Mouse (Mus musculus) heart, embryonic 14.5 days (tissue): ENCODE measurements around the gene Ccl17. TPM values are rescaled to one million over a fixed set of nuclear protein-coding genes. Genes with fewer than 3 reads are reported as not detected.

Source experiments
- ATAC-seq: fragments of 200-750 bp; cut with Nextera tagmentation; 2 replicates; pipeline ENCODE4 v1.8.0; 2017; ENCODE audit warnings: low read depth, moderate TSS enrichment; ENCODE audit not compliant: insufficient number of reproducible peaks, insufficient read depth, low FRiP score
- H3K27ac ChIP-seq, 2 experiments: fragments of 200-500 bp in 1 of 2; fragments of 300-500 bp in 1 of 2; sonication (generic) in 1 of 2; replicated peaks in 1 of 2; 2 replicates each; pipeline ENCODE4 v1.5.1; 2012 to 2014; ENCODE audit warnings: low read depth in 2 of 2, low read length in 2 of 2, control low read depth in 1 of 2, mild to moderate bottlenecking in 1 of 2, mixed read lengths in 1 of 2; ENCODE audit not compliant: control insufficient read depth in 1 of 2, insufficient read depth in 1 of 2
- H3K27me3 ChIP-seq: fragments of 300-500 bp; sonication (generic); 2 replicates; pipeline ENCODE4 v1.6.1; 2014; ENCODE audit warnings: mild to moderate bottlenecking, low read length, control low read depth; ENCODE audit not compliant: control insufficient read depth, insufficient read depth
- H3K36me3 ChIP-seq: fragments of 300-500 bp; sonication (generic); 2 replicates; pipeline ENCODE4 v1.6.1; 2014; ENCODE audit warnings: mild to moderate bottlenecking, control low read depth, low read length, mixed read lengths; ENCODE audit not compliant: control insufficient read depth, insufficient read depth
- H3K4me1 ChIP-seq, 2 experiments: fragments of 200-500 bp in 1 of 2; fragments of 300-500 bp in 1 of 2; sonication (generic) in 1 of 2; 2 replicates each; pipeline ENCODE4 v1.6.1; 2012 to 2014; ENCODE audit warnings: low read length in 2 of 2, control low read depth in 1 of 2, mixed read lengths in 1 of 2; ENCODE audit not compliant: control insufficient read depth in 2 of 2, insufficient read depth in 2 of 2
- H3K4me2 ChIP-seq: fragments of 300-500 bp; sonication (generic); 2 replicates; pipeline ENCODE4 v1.6.1; 2014; ENCODE audit warnings: mild to moderate bottlenecking, low read length
- H3K4me3 ChIP-seq, 2 experiments: fragments of 200-500 bp in 1 of 2; fragments of 300-500 bp in 1 of 2; sonication (generic) in 1 of 2; 2 replicates each; pipeline ENCODE4 v1.5.1; 2012 to 2014; ENCODE audit warnings: low read length in 2 of 2, mild to moderate bottlenecking in 2 of 2, control low read depth in 1 of 2, low read depth in 1 of 2, moderate library complexity in 1 of 2; ENCODE audit not compliant: control insufficient read depth in 1 of 2, insufficient read depth in 1 of 2
- H3K9ac ChIP-seq: fragments of 300-500 bp; sonication (generic); 2 replicates; pipeline ENCODE4 v1.6.1; 2014; ENCODE audit warnings: mild to moderate bottlenecking, low read length
- H3K9me3 ChIP-seq: fragments of 300-500 bp; sonication (generic); 2 replicates; pipeline ENCODE4 v1.6.1; 2016; ENCODE audit warnings: low read length, control low read depth; ENCODE audit not compliant: control insufficient read depth
- WGBS: fragments of 180-500 bp; shearing (Covaris S2); extraction: QIAGEN DNeasy Blood & Tissue Kit; methylation state at CpG from one replicate; pipeline ENCODE4 v1.1.7; 2014; 5-methylcytosine and 5-hydroxymethylcytosine counted together
- polyA plus RNA-seq: library from polyadenylated mRNA; unstranded; fragments of >200 nt; fragmentation: Nextera tagmentation; extraction: Ambion mirVana; gene quantifications from 2 replicates; pipeline ENCODE4 v1.2.1, GENCODE M21; 2014

The Ccl17 gene
- polyA plus RNA-seq, 1 experiment from 2014 or later, result 0.45 TPM

DNA sequence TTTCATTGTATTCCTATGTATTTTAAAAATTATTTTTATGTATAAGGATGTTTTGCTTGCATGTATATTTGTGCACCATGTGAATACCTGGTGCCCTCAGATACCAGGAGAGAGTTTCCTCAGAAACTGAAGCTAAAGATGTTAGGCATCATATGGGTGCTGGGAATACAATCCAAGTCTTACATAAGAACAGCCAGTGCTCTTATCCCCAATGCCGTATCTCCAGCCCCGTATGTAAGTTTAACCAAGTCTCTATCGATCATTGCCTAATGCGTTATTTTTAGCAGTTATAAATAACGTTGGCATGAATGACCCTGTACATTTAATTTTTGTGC lies 46.7 kb downstream of the Ccl17 start:
- Histone ChIP-seq H3K4me2 (peak overlapping the region; percentile 92), H3K4me3 (peak overlapping the region in 1 of 2 experiments; percentile 99; a peak in 2 of 4 replicates), H3K9ac (peak overlapping the region; percentile 98), H3K4me1 (peaks cover 0 to 9% of the 10 kb centered on the region in 2 experiments; a peak in 1 of 4 replicates), H3K36me3 (peaks cover 73% of the 10 kb centered on the region), H3K27me3 (no peaks in the 10 kb centered on the region), H3K27ac (no peak overlapping the region), H3K9me3 (no peaks in the 10 kb centered on the region)
- no peak for ATAC-seq
- 29% methylated on average over 5 of the region's 5 CpGs for WGBS

DNA sequence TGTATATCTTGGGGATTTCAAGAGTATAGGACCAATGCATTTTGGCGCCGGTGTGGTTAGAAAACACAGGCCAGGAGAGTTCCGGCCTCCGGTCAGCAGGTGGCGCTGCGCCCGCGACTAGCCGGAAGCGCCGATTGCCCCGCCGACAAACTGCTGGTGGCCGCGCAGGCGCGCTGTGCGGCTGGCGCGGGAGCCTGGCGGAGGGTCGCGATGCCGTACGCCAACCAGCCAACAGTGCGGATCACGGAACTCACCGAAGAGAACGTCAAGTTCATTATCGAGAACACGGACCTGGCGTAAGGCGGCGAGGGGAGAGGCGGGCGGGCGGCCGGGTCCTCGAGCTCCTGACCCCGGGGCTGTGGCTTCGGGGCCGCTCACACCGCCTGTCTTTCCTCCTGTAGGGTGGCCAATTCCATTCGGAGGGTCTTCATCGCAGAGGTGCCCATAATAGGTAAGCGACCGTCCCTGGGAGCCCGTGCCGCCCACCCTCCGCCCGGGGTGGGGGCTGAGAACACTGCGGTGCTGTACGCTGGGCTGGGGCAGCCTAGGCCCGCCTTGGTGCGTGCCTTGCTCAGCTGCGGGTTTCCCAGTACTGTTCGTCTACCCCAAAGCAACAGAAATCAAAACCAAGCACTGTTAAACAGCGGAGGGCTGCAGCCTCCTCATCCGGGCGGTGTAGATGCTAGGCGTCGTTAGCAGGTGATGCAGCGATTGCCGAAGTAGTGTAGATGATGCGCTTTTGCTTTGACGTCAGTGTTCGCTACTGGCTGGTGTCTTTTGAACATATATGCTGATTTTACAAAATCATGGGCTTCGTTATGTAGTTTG lies 47.3 kb downstream of the Ccl17 start, which contains the start of gene Polr2c:
Polr2c (plus strand) TSS at position 105 of the 828 bp plus-strand sequence.
- ATAC-seq, result peak; percentile 52
- Histone ChIP-seq H3K4me3 (peak within 1 kb of the TSS; percentile 88 to 99), H3K9ac (peak within 1 kb of the TSS; percentile 98), H3K27ac (peak within 1 kb of the TSS; percentile 42 to 66), H3K27me3 (no peaks in the 10 kb centered on the region), H3K36me3 (peaks cover 73% of the 10 kb centered on the region), H3K4me1 (peaks cover 0 to 9% of the 10 kb centered on the region in 2 experiments; a peak in 1 of 4 replicates), H3K9me3 (no peaks in the 10 kb centered on the region), H3K4me2 (peak within 1 kb of the TSS; percentile 92)
- under 1% methylated on average over 68 of the region's 68 CpGs for WGBS

DNA sequence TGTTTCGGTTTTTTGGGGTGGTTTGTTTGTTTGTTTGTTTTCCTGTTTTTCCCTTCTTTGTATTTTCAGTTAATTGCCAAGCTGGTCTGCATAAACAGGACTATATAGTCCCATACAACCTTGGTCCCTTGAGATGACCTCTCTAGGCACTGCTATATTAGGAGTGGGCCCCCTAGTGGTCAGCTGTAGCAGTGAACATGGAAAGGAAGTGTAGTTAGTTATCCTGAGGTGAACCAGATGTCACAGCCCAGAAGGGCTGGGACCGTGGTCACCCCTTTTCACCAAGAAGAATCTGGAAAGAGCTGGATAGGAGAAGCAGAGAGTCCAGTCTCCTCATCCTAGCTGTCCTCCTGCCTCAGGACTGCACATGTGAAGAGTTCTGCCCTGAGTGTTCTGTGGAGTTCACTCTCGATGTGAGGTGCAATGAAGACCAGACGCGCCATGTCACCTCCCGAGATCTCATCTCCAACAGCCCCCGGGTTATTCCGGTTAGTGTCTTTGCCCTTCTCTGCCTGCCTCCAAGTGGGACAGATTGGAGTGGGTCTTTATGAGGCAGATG lies 51.2 kb downstream of the Ccl17 start:
- H3K36me3 ChIP-seq, result peaks cover 76% of the 10 kb centered on the region
- no peak overlapping the region for H3K4me2 ChIP-seq
- no peak overlapping the region for H3K4me3 ChIP-seq
- H3K9me3 ChIP-seq, result no peaks in the 10 kb centered on the region
- H3K27me3 ChIP-seq, result no peaks in the 10 kb centered on the region
- no peak for ATAC-seq
- WGBS, result 65% methylated on average over 8 of the region's 8 CpGs
- H3K9ac ChIP-seq, result no peak overlapping the region
- H3K27ac ChIP-seq, result no peak overlapping the region
- peaks cover 0 to 9% of the 10 kb centered on the region in 2 experiments; a peak in 1 of 4 replicates for H3K4me1 ChIP-seq

Other genes with a start within 250 kb of the Ccl17 start
- 20.1 and 22.6 TPM in 2 replicates for gene Rspry1, start 208.5 kb upstream of the Ccl17 start, polyA plus RNA-seq
- 32.5 and 38.6 TPM in 2 replicates for gene Fam192a, start 208.5 kb upstream of the Ccl17 start, polyA plus RNA-seq
- gene Arl2bp, start 143.9 kb upstream of the Ccl17 start, polyA plus RNA-seq, result 54.1 and 60.8 TPM in 2 replicates
- not detected in 2 replicates for gene Pllp, start 114.2 kb upstream of the Ccl17 start, polyA plus RNA-seq
- not detected in 2 replicates for gene Ccl22, start 64.9 kb upstream of the Ccl17 start, polyA plus RNA-seq
- 8.1 and 10.4 TPM in 2 replicates for gene Cx3cl1, start 38.4 kb upstream of the Ccl17 start, polyA plus RNA-seq
- gene Coq9, start 27.9 kb downstream of the Ccl17 start, polyA plus RNA-seq, result 175 and 181 TPM in 2 replicates
- 72.7 and 80.2 TPM in 2 replicates for gene Ciapin1, start 27.9 kb downstream of the Ccl17 start, polyA plus RNA-seq
- 126 and 129 TPM in 2 replicates for gene Polr2c, start 47.0 kb downstream of the Ccl17 start, polyA plus RNA-seq
- 27.8 and 28.2 TPM in 2 replicates for gene Dok4, start 65.9 kb downstream of the Ccl17 start, polyA plus RNA-seq
- 20.8 and 25.8 TPM in 2 replicates for gene Ccdc102a, start 107.6 kb downstream of the Ccl17 start, polyA plus RNA-seq
- 0.07 and 0.23 TPM in 2 replicates for gene Adgrg5, start 113.2 kb downstream of the Ccl17 start, polyA plus RNA-seq
- gene Adgrg1, start 164.3 kb downstream of the Ccl17 start, polyA plus RNA-seq, result 2.7 and 2.9 TPM in 2 replicates
- gene Adgrg3, start 207.2 kb downstream of the Ccl17 start, polyA plus RNA-seq, result 3.4 and 3.7 TPM in 2 replicates
- not detected in 2 replicates for gene Drc7, start 244.7 kb downstream of the Ccl17 start, polyA plus RNA-seq